Mouse (Mus musculus): Measurements from ENCODE around the gene Hhip.

Hhip gene

GRCm38 (mm10) chr8:80057198-80058174 lies at the start of gene Hhip:
Gene Hhip, minus strand, starts transcription at chr8:80058006.
- DNase-seq (ENCODE audit: low spot score), result no peak

GRCm38 (mm10) chr8:80087021-80087420 lies 29.2 kb upstream of the Hhip start:
- no peak for DNase-seq (ENCODE audit: low spot score)

DNA sequence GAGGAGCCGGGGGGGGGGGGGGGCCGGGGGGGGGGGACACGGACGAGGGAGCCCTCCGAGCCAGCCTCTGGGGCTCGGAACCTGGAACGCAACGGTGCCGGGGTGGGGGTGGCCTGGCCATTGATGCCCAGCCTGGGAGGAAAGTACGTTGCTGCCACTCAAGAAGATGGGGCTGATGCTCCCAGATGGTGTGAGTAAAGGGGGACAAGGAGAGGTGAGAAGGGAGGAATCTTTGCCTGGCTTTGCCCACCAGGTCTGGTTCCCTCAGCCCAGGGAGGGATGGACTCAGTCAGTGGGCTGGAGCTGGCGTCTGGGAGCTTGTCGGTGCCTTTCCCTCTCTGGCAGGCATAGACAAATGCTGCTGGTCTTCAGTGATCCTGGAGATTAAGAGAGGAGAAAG lies 387 bp upstream of the Hhip start:
- no peak for DNase-seq (ENCODE audit: low spot score)

DNA sequence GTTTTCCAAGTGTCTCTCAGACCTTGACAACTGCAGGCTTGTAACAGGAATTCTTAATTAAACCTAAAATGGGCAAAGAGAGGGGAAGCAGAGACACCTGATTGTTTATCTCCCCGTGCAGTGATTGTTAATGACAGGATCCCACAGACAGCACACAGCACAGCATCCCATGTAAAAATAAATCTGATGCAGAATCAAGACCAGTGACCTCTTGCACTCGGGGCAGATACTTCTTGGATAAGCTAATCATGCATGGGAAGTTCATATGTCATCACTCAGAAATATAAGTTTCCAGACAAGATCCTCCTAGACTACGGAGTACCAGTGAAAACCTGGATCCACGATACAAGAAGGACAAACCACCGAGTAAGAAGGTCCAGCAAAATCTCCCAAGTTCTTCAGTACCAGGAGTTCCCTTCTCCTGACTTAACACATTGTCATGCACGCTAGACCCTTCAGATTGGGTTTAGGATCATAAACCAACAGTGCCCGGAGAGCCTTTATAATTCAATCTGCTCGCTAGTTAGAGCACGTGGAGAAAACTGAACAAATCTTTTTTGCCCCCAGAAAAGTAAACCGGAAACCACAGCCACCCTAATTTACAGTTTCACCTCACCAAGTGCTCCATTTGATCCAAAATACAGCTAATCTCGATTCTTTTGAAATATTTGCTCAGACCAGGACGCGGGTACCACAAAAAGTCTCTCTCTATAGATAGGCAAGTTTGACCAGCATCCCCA lies 1.3 kb downstream of the Hhip start:
- DNase-seq (ENCODE audit: low spot score), result no peak

GRCm38 (mm10) chr8:80055777-80056176 lies 2.0 kb downstream of the Hhip start:
- no peak for DNase-seq (ENCODE audit: low spot score)

DNA sequence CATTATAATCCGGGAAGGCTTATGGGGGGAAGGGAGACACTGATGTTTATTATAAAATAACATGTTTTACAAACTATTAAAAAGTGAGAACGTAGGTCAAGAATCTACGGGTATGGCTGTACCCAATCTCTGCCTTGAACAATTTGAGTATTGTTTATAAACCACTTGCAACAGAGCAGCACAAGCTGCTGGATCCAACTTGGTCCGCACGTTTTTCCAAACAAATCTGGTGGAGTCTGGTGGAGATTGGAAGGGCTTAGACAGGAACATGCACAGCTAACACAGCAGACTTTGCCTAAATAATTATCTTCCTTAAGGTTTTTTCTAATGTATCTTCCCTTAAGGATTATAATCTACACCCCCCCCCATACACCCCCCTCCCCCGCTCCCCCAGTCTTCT lies 2.7 kb downstream of the Hhip start:
- DNase-seq (ENCODE audit: low spot score), result no peak

DNA sequence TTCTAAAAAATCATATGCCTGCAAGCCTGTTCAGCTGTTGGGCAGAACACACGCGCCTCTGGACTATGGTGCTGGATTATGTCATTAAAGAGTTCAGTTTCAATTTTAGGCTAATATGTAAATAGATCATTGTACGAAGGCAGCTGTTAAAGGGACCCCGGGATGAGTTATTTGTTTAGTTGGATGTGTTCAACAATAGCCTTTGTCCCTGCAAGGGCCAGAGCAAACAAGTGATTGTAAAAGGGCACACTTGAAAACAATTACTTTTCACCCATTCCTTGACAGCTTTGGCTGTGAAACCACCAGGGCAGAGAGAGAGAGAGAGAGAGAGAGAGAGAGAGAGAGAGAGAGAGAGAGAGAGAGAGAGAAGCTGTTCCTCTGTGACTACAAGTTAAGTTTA lies 3.6 kb downstream of the Hhip start:
- DNase-seq (ENCODE audit: low spot score), result no peak

GRCm38 (mm10) chr8:80052838-80053237 lies 5.0 kb downstream of the Hhip start:
- DNase-seq (ENCODE audit: low spot score), result no peak

DNA sequence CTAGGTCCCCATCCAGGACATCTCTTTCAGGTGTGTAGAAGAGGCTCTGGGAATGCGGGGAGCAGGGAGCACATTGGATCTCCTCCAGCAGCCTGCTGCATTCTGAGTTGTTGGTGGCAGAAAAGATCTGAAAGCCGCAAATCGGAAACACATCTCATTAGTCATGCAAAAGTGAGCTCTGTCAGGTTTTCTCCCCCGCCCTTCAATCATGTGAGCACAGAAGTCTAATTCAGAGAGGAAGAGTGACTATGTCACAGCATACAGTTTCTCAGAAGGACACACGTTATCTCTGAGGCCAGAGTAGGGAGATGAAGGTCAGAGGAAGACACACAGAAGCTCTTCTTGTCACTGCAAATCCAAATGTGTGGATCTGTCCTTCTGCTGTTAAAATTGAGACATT lies 6.3 kb downstream of the Hhip start:
- DNase-seq (ENCODE audit: low spot score), result no peak

- no peak for DNase-seq (ENCODE audit: low spot score)
Measured at GRCm38 (mm10) chr8:80049256-80050005, 8.4 kb downstream of the Hhip start.

DNA sequence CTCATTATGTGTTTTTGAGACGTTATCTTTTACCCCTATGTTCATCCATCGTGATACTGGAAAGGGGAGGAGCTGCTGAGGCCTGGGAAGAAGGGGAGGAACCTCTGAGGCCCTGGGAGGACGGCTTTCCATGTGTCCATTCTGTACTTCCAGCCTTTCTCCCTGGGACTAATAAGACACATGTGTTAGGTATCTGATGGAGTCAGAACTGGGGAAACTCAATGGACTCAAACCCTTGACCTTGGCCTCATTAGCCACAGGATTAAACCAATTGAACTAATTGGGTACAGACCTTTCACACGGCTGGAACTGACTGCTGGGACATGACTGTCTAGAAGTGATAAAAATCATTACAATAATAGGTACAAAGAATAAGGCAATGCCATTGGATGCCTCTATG lies 9.6 kb downstream of the Hhip start:
- no peak for DNase-seq (ENCODE audit: low spot score)

DNA sequence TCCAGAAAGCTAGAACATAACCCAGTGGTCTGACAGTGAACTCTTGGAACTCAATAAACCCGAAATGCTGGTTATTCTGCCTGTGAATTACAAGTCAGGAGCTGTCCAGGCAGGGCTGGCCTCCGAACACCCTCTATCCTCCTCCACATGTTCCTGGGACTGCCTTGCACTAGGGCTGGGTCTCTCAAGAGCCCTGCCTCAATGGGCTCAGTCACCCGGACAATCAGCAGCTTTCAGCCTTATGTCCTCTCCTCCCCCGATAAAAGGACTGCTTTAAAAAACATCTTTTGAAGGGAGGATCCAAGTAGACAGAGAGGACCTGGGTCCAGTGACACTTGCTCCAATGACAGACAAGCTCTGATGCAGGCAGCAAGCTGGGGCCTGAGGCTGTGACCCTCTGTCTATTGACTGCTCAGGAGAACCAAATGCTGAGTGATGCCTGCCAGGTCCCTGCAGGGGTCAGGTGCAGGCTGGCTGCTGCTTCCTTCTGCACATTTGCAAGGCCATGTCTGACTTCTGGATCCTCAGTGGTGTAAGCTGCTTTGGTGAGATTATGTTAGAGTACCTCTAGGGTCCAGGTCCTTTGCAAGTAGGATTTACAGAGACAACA lies 20.1 kb downstream of the Hhip start:
- DNase-seq (ENCODE audit: low spot score), result no peak

- DNase-seq (ENCODE audit: low spot score), result no peak
Measured at GRCm38 (mm10) chr8:80032604-80033003, 25.2 kb downstream of the Hhip start.

GRCm38 (mm10) chr8:80031330-80032293 lies 26.2 kb downstream of the Hhip start:
- DNase-seq (ENCODE audit: low spot score), result no peak

DNA sequence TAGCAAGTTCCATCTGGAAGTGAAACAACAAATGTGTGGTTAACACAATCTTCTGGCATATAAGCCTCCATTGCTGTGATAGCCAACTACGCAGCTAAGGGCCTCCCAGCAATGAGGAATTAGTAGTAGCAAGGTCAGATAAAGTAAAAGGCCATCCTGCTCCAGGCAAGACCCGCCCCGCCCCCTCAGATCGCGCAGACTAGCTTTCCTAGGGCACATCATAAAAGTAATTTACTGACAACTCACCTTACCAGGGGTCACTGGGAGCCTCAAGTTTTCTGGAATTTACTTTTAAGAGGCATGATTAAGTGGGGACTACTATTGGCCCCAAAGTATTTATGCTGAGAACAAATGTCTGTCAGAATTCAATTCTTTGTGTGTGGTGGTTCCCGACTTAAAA lies 28.2 kb downstream of the Hhip start:
- DNase-seq (ENCODE audit: low spot score), result no peak

DNA sequence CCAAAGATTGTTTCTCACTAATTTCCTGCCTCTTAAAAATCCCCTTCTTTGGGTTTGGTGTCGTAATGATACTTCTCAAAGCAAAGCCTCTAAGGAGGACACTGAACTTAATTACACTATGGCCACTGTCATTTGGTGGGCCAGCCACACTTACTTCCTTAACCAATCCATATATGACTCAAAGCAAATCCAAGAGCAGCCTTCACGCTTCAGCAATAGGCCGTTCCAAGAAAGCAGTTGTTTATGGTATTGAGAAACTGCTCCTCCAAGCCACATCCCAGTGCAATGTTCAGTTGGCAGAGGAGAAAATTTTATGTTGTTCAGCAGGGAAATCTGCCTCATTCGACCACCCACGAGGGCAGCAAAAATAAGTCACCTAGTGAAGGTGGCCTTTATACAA lies 37.3 kb downstream of the Hhip start:
- no peak for DNase-seq (ENCODE audit: low spot score)

- no peak for DNase-seq (ENCODE audit: low spot score)
Measured at GRCm38 (mm10) chr8:80015818-80016217, 42.0 kb downstream of the Hhip start.

- no peak for DNase-seq (ENCODE audit: low spot score)
Measured at GRCm38 (mm10) chr8:80004421-80004820, 53.4 kb downstream of the Hhip start.

DNA sequence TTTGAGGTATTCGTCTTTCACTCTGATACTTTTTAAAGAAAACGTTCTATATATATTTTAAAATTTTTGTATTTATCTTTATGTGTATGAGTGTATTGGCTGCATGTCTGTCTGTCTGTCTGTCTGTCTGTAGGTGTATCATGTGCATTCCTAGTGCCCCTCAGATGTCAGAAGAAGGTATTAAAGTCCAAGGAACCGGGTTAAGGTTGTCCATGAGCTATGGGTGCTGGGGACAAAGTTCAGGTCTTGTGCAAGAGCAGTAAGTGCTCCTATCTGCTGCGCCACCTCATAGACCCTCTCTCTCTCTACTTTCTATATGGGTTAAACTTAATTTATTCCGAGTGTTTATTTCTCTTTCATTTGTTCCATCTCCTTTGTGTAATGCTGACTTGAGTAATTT lies 55.5 kb downstream of the Hhip start:
- no peak for DNase-seq (ENCODE audit: low spot score)

DNA sequence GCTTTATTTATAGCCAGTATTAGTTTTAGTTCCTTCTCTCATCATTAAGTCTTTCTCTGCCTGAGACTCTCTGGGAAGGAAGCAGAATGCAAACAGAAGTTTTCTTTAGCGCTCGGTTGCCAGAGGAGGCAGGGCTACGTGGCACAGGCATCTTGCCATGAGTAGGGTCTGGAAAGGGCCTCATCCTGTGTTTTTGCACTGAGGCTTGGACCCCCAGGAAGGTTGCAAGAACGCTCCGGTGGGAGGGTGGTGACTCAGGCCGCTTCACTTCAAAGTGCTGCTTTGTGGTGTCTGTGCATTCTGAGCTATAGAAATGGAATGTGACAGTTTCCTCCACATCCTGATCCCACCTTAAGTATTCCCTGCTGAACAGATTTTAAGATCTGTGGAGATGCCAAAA lies 62.7 kb downstream of the Hhip start:
- DNase-seq (ENCODE audit: low spot score), result no peak

DNA sequence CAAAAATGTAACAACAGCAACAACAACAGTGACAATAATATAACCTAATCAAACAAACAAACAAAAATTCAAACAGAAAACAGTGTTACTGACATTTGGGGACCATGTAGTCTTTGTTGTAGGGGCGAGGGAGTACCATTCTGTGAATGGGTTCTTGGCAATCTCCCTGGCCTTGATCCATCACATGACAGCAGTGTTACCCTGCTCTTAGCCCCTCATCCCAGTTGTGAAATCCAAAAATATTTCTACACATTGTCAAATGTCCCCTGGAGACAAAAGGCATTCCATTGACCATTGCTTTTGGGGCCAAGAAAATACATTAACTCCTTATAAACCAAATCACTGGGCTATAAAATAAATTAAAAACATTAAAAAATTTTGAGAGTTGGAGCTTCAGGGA lies 64.3 kb downstream of the Hhip start:
- no peak for DNase-seq (ENCODE audit: low spot score)
